Mouse (Mus musculus) CD4-positive, CD25-positive, alpha-beta regulatory T cell, adult 9 weeks (primary cell): ENCODE data around the gene Med31. TPM values are rescaled to one million over a fixed set of nuclear protein-coding genes. Genes with fewer than 3 reads are reported as not detected.

Experiments used
- polyA plus RNA-seq: library from polyadenylated mRNA; unstranded; fragments of 100-300 nt; shearing (Covaris generic); gene quantifications from one replicate; pipeline ENCODE4 v1.2.1, GENCODE M21; 2017

Med31 gene
- polyA plus RNA-seq: 26.1 TPM

DNA sequence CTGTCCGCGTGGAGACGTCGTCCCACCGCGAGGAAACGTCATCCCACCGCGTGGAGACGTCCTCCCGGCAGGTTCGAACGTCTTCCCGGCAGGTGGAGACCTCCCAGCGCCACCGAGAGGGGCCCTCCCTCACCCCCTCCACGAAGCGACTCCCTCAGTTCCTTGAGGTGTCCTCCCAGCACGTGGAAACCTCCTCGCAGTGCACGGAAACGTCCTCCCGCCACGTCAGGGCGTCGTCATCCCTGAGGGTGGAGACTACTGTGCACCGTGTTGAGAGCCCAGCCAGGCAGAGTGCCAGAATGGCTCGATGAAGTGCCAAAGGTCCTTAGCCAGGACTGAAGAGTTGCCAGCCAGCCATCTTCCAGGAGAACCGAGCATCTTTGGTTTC, at the start of gene Med31:
Gene Med31 (minus strand): TSS at position 183 of the 388 bp plus-strand sequence.

DNA sequence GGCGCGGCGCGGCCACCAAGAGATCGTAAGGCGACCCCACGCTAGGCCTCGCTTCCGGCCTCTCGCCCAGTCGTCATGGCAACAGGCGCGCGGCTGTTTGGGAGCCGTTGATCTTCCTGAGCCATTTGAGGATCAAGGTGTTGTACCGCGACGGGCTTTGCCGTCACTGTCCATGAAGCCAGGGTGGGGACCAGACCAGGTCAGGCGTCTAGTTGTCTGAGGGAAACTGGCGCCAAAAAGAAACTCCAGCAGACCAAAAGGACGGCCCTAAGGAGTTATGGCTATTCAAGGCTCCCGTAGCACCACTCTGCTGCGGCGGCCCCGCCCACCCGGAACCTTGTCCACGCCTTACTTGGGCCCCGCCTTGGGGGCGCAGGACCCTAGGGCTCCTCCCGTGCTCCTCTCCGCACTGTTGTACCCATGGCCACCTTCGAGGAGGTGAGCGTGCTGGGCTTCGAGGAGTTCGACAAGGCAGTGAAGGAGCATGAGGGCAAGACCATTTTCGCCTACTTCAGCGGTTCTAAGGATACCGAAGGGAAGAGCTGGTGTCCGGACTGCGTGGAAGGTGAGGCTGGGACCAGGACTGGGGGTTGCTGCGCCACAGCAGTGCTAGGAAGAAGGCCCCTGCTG, 8.1 kb downstream of the Med31 start, which contains the start of the genes 4933427D14Rik and Txndc17:
Gene 4933427D14Rik (minus strand): TSS at position 256 of the 630 bp plus-strand sequence.
Gene Txndc17 (plus strand): TSS at position 344 of the 630 bp plus-strand sequence.

DNA sequence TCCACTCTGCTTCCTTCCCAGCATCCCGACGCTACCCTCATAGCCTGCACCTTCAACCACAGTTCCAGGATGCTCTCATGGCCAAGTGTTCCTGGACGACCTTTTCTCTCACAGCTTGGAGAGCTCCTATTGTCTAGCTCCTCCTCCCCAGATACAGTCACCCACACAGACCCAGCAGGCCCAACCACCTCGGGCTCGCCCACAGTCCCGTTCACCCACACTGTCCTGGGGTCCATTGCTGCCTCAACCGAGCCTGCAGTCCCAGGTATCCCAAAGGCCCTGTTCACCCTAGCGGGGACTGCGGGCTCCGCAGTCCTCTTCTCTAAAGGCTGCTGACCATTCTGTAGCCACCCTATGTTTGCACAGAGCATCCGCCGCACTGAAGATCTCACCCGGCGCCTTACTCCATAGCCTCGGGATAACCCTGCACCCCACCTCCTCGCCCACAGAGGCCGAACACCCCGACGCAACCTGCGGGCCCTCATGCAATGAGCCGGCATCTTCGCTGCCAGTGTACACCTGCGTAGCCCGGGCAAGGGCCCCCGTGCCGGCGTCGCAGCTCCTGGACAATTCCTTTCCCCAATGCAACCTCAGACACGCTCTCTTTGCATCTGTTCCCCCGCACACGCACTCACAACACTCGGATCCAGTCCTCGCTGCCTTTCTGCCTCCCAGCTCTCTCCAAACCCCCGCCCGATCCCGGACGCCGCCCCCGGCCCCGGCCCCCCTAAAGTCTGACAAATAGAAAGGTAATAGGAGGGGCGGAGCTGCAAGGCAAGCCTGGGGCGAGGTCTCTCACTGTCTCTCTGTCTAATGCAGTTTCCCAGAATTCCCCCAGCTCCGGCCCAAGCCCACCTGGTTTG, 8.8 kb downstream of the Med31 start, which contains the start of gene Gm43951:
Gene Gm43951 (minus strand): TSS at position 500 of the 863 bp plus-strand sequence.

Other genes starting within 250 kb of the Med31 start
- 0.42 TPM for gene Aipl1, start 178.1 kb downstream of the Med31 start, polyA plus RNA-seq
- gene Pimreg, start 173.6 kb downstream of the Med31 start, polyA plus RNA-seq: 1.9 TPM
- not detected for gene Pitpnm3, start 79.8 kb downstream of the Med31 start, polyA plus RNA-seq
- 0.33 TPM for gene Gm43951, start 8.8 kb downstream of the Med31 start, polyA plus RNA-seq
- gene 4933427D14Rik, start 8.1 kb downstream of the Med31 start, polyA plus RNA-seq: 31.2 TPM
- gene Txndc17, start 8.0 kb downstream of the Med31 start, polyA plus RNA-seq: 123 TPM
- gene Slc13a5, start 51.6 kb upstream of the Med31 start, polyA plus RNA-seq: not detected
- 110 TPM for gene Xaf1, start 86.0 kb upstream of the Med31 start, polyA plus RNA-seq
- gene Fbxo39, start 98.9 kb upstream of the Med31 start, polyA plus RNA-seq: 0.68 TPM
- not detected for gene Tekt1, start 146.8 kb upstream of the Med31 start, polyA plus RNA-seq
- gene Smtnl2, start 196.1 kb upstream of the Med31 start, polyA plus RNA-seq: not detected
- not detected for gene Ggt6, start 219.9 kb upstream of the Med31 start, polyA plus RNA-seq
- gene Mybbp1a, start 225.8 kb upstream of the Med31 start, polyA plus RNA-seq: 128 TPM